Mouse (Mus musculus) hindbrain, postnatal 0 days (tissue): ENCODE measurements around the gene Arid5b. TPM values are rescaled to one million over a fixed set of nuclear protein-coding genes. Genes with fewer than 3 reads are reported as not detected.

Experiments
- ATAC-seq: fragments of 200-750 bp; cut with Nextera tagmentation; 2 replicates; pipeline ENCODE4 v1.8.0; 2017; ENCODE audit warnings: mild to moderate bottlenecking, moderate TSS enrichment, moderate library complexity
- DNase-seq: peaks from one replicate; pipeline ENCODE4 v3.0.0-alpha.2; 2015; ENCODE audit warnings: low spot score
- H3K27ac ChIP-seq: fragments of 300-500 bp; sonication (generic); 2 replicates; pipeline ENCODE4 v1.5.1; 2014; ENCODE audit warnings: mild to moderate bottlenecking
- H3K27me3 ChIP-seq: fragments of 300-500 bp; sonication (generic); 2 replicates; pipeline ENCODE4 v1.6.1; 2014; ENCODE audit warnings: low read length, mixed read lengths; ENCODE audit not compliant: insufficient read depth
- H3K36me3 ChIP-seq: fragments of 300-500 bp; sonication (generic); 2 replicates; pipeline ENCODE4 v1.6.1; 2014; ENCODE audit warnings: low read length, mixed read lengths; ENCODE audit not compliant: insufficient read depth
- H3K4me1 ChIP-seq: fragments of 300-500 bp; sonication (generic); 2 replicates; pipeline ENCODE4 v1.6.1; 2014; ENCODE audit warnings: antibody characterized with exemption, low read length, mixed read lengths; ENCODE audit not compliant: insufficient read depth
- H3K4me2 ChIP-seq: fragments of 300-500 bp; sonication (generic); 2 replicates; pipeline ENCODE4 v1.6.1; 2014; ENCODE audit warnings: low read depth, mild to moderate bottlenecking, low read length, moderate library complexity, mixed read lengths
- H3K4me3 ChIP-seq: fragments of 300-500 bp; sonication (generic); 2 replicates; pipeline ENCODE4 v1.5.1; 2014; ENCODE audit warnings: low read length
- H3K9ac ChIP-seq: fragments of 300-500 bp; sonication (generic); replicated peaks from 2 replicates; pipeline ENCODE4 v1.6.1; 2014; ENCODE audit warnings: mild to moderate bottlenecking, low read length, moderate library complexity, mixed read lengths
- H3K9me3 ChIP-seq: fragments of 300-500 bp; sonication (generic); 2 replicates; pipeline ENCODE4 v1.6.1; 2016; ENCODE audit warnings: low read length, mixed read lengths
- CTCF ChIP-seq: IDR thresholded peaks from 2 replicates; pipeline ENCODE4 v1.5.1; 2016; ENCODE audit warnings: antibody characterized with exemption, control low read depth, low read depth
- WGBS: fragments of 180-500 bp; shearing (Covaris S2); extraction: QIAGEN DNeasy Blood & Tissue Kit; methylation state at CpG from one replicate; pipeline ENCODE4 v1.1.7; 2014; 5-methylcytosine and 5-hydroxymethylcytosine counted together
- polyA plus RNA-seq: library from polyadenylated mRNA; unstranded; fragments of >200 nt; fragmentation: Nextera tagmentation; extraction: Ambion mirVana; gene quantifications from 2 replicates; pipeline ENCODE4 v1.2.1, GENCODE M21; 2015
- total RNA-seq: library from RNA; depleted of rRNA; stranded (reverse); fragments of >200 nt; gene quantifications from 2 replicates; pipeline ENCODE4 v1.2.3, GENCODE M21; 2014

The Arid5b gene
- total and polyA plus RNA-seq, 2 experiments from 2014 or later = 13.1 to 13.8 TPM

DNA sequence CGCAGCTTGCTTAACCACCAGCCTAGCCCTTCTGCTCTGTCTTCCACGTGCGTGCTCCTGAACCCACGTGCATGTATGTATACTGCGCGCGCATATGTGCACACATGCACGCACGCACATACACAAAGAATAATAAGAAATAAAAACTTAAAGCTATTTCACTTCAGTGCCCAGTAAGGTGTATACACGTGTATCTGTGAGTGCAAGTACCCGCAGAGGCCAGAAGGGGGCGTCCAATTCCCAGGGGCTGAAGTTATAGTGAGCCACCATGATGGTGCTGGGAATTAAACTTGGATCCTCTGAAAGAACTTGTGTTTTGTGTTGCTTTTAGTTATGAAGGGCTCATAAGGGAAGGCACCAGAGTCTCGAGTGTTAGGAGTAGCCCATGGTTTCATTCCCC is 227.7 kb downstream of the Arid5b start:
- 94% methylated on average over 13 of the region's 13 CpGs for WGBS
- H3K27me3 ChIP-seq = no peaks in the 10 kb centered on the region

GRCm38 (mm10) chr10:68048641-68049305 is 229.8 kb downstream of the Arid5b start:
- 93% methylated on average over 8 of the region's 8 CpGs for WGBS
- no peaks in the 10 kb centered on the region for H3K27me3 ChIP-seq
- H3K4me1 ChIP-seq = no peaks in the 10 kb centered on the region
- no peak for TF ChIP-seq CTCF
- no peak for ATAC-seq
- no peaks in the 10 kb centered on the region for H3K9me3 ChIP-seq
- no peaks in the 10 kb centered on the region for H3K36me3 ChIP-seq
- no peak overlapping the region for H3K4me2 ChIP-seq
- no peak overlapping the region for H3K27ac ChIP-seq
- DNase-seq = no peak
- H3K9ac ChIP-seq = no peak overlapping the region
- no peak overlapping the region for H3K4me3 ChIP-seq

More for the DNA sequence above, 227.7 kb downstream of the Arid5b start:
- ATAC-seq = no peak
- TF ChIP-seq CTCF = 0 out of 2 replicates have a peak, but pooled peaks have one; percentile 11
- DNase-seq = no peak
- Histone ChIP-seq H3K9ac (no peak overlapping the region), H3K4me2 (no peak overlapping the region), H3K9me3 (no peaks in the 10 kb centered on the region), H3K4me3 (no peak overlapping the region), H3K27ac (no peak overlapping the region), H3K4me1 (no peaks in the 10 kb centered on the region), H3K36me3 (no peaks in the 10 kb centered on the region)

DNA sequence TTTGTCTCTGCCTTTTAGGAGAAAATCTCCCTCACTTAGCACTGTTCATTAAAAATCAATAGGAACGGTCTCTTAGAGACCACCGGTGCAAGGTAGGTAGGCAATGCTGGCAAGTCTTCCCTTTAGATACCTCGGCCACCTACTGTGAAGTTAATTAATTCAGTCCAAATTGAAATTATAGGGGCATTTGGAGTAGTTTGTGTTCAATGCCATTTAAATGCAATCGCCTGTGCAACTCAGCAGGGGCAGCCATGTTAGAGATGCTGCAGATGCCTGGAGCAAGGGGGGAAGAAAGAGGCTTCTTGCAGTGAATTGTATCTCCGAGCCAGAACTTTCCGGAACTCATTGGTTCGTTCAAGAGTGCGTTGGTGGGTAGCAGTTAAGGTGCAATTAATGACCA is 233.7 kb downstream of the Arid5b start:
- H3K9ac ChIP-seq = no peak overlapping the region
- H3K36me3 ChIP-seq = no peaks in the 10 kb centered on the region
- WGBS = 40% methylated on average over 8 of the region's 8 CpGs
- no peaks in the 10 kb centered on the region for H3K4me1 ChIP-seq
- no peak overlapping the region for H3K4me3 ChIP-seq
- DNase-seq = peak; percentile 55
- H3K4me2 ChIP-seq = no peak overlapping the region
- H3K27me3 ChIP-seq = no peaks in the 10 kb centered on the region
- H3K27ac ChIP-seq = no peak overlapping the region
- no peak for TF ChIP-seq CTCF
- peak; percentile 47; the same call in 1 of the 2 replicates for ATAC-seq
- no peaks in the 10 kb centered on the region for H3K9me3 ChIP-seq

DNA sequence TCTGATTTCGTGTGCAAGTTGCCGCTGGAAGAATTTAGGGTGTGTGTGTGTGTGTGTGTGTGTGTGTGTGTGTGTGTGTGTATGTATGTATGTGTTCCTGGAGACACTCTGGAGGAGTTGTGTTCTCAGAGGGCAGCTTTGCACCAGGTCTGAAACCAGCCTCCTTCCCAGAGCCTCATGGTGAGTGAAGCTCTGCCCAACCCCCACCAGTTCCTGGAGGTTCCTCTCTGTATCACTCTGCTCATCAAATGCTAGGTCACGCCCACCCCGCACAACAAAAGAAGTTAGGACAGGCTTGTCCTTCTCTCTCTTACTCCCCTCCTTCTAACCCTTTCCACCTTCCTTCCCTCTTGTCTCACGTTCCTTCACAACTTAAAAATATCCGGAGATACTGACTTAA is 234.6 kb downstream of the Arid5b start:
- Histone ChIP-seq H3K27ac (no peak overlapping the region), H3K4me2 (no peak overlapping the region), H3K4me1 (no peaks in the 10 kb centered on the region), H3K36me3 (no peaks in the 10 kb centered on the region), H3K4me3 (no peak overlapping the region), H3K27me3 (no peaks in the 10 kb centered on the region), H3K9ac (no peak overlapping the region), H3K9me3 (no peaks in the 10 kb centered on the region)
- no peak for DNase-seq
- no peak for ATAC-seq
- TF ChIP-seq CTCF = no peak
- 26% methylated on average over 6 of the region's 6 CpGs for WGBS
